Mouse (Mus musculus): ENCODE data around the gene 4930579F01Rik. TPM values are rescaled to one million over a fixed set of nuclear protein-coding genes. Genes with fewer than 3 reads are reported as not detected.

Gene 4930579F01Rik
- polyA plus RNA-seq, 1 experiment: not detected

- H3K9me3 ChIP-seq (replicated peaks; ENCODE audit: control insufficient read depth, insufficient read depth, low read length, poor library complexity, severe bottlenecking): no peaks in the 10 kb centered on the region
- H3K4me3 ChIP-seq (ENCODE audit: low read depth, low read length): no peak overlapping the region
- H3K36me3 ChIP-seq (ENCODE audit: control insufficient read depth, insufficient read depth, low read length, poor library complexity, severe bottlenecking): no peaks in the 10 kb centered on the region
- H3K9ac ChIP-seq (ENCODE audit: low read depth, poor library complexity, severe bottlenecking): no peak overlapping the region
- H3K4me1 ChIP-seq (ENCODE audit: control insufficient read depth, insufficient read depth, low read length): no peaks in the 10 kb centered on the region
- no peak overlapping the region for H3K27ac ChIP-seq (ENCODE audit: insufficient read depth, low read length)
- TF ChIP-seq CTCF (IDR thresholded peaks at IDR 0.05; ENCODE audit: low read depth, low read length) (no peak), POLR2A (IDR thresholded peaks at IDR 0.05; ENCODE audit: insufficient read depth, low read length) (no peak), EP300 (IDR thresholded peaks at IDR 0.05; ENCODE audit: insufficient read depth, low read depth, low read length) (no peak)
- H3K27me3 ChIP-seq (ENCODE audit: control insufficient read depth, insufficient read depth, low read length, poor library complexity, severe bottlenecking): no peaks in the 10 kb centered on the region
These were observed 45.8 kb upstream of the 4930579F01Rik start for GRCm38 (mm10) chr3:138239461-138239860.

- TF ChIP-seq EP300 (IDR thresholded peaks at IDR 0.05; ENCODE audit: insufficient read depth, low read depth, low read length): no peak
- TF ChIP-seq CTCF (IDR thresholded peaks at IDR 0.05; ENCODE audit: low read depth, low read length): no peak
- TF ChIP-seq POLR2A (IDR thresholded peaks at IDR 0.05; ENCODE audit: insufficient read depth, low read length): no peak
- Histone ChIP-seq H3K27ac (ENCODE audit: insufficient read depth, low read length) (no peak overlapping the region), H3K4me1 (ENCODE audit: control insufficient read depth, insufficient read depth, low read length) (no peaks in the 10 kb centered on the region), H3K36me3 (ENCODE audit: control insufficient read depth, insufficient read depth, low read length, poor library complexity, severe bottlenecking) (no peaks in the 10 kb centered on the region), H3K9me3 (replicated peaks; ENCODE audit: control insufficient read depth, insufficient read depth, low read length, poor library complexity, severe bottlenecking) (no peaks in the 10 kb centered on the region), H3K27me3 (ENCODE audit: control insufficient read depth, insufficient read depth, low read length, poor library complexity, severe bottlenecking) (no peaks in the 10 kb centered on the region), H3K9ac (ENCODE audit: low read depth, poor library complexity, severe bottlenecking) (no peak overlapping the region), H3K4me3 (ENCODE audit: low read depth, low read length) (no peak overlapping the region)
These were observed 44.4 kb upstream of the 4930579F01Rik start for GRCm38 (mm10) chr3:138238046-138238445.

- no peak for TF ChIP-seq POLR2A (IDR thresholded peaks at IDR 0.05; ENCODE audit: insufficient read depth, low read length)
- TF ChIP-seq EP300 (IDR thresholded peaks at IDR 0.05; ENCODE audit: insufficient read depth, low read depth, low read length): no peak
- Histone ChIP-seq H3K9ac (ENCODE audit: low read depth, poor library complexity, severe bottlenecking) (no peak overlapping the region), H3K4me3 (ENCODE audit: low read depth, low read length) (no peak overlapping the region), H3K9me3 (replicated peaks; ENCODE audit: control insufficient read depth, insufficient read depth, low read length, poor library complexity, severe bottlenecking) (no peaks in the 10 kb centered on the region), H3K4me1 (ENCODE audit: control insufficient read depth, insufficient read depth, low read length) (no peaks in the 10 kb centered on the region), H3K27me3 (ENCODE audit: control insufficient read depth, insufficient read depth, low read length, poor library complexity, severe bottlenecking) (no peaks in the 10 kb centered on the region), H3K36me3 (ENCODE audit: control insufficient read depth, insufficient read depth, low read length, poor library complexity, severe bottlenecking) (no peaks in the 10 kb centered on the region), H3K27ac (ENCODE audit: insufficient read depth, low read length) (no peak overlapping the region)
These were observed 43.0 kb upstream of the 4930579F01Rik start for GRCm38 (mm10) chr3:138236546-138237163.

GRCm38 (mm10) chr3:138231531-138231930, 37.9 kb upstream of the 4930579F01Rik start:
- no peak overlapping the region for H3K27ac ChIP-seq (ENCODE audit: insufficient read depth, low read length)
- no peaks in the 10 kb centered on the region for H3K4me1 ChIP-seq (ENCODE audit: control insufficient read depth, insufficient read depth, low read length)
- no peaks in the 10 kb centered on the region for H3K27me3 ChIP-seq (ENCODE audit: control insufficient read depth, insufficient read depth, low read length, poor library complexity, severe bottlenecking)
- no peak overlapping the region for H3K9ac ChIP-seq (ENCODE audit: low read depth, poor library complexity, severe bottlenecking)
- no peaks in the 10 kb centered on the region for H3K36me3 ChIP-seq (ENCODE audit: control insufficient read depth, insufficient read depth, low read length, poor library complexity, severe bottlenecking)
- no peak overlapping the region for H3K4me3 ChIP-seq (ENCODE audit: low read depth, low read length)
- no peaks in the 10 kb centered on the region for H3K9me3 ChIP-seq (replicated peaks; ENCODE audit: control insufficient read depth, insufficient read depth, low read length, poor library complexity, severe bottlenecking)
- TF ChIP-seq EP300 (IDR thresholded peaks at IDR 0.05; ENCODE audit: insufficient read depth, low read depth, low read length) (no peak), POLR2A (IDR thresholded peaks at IDR 0.05; ENCODE audit: insufficient read depth, low read length) (no peak), CTCF (IDR thresholded peaks at IDR 0.05; ENCODE audit: low read depth, low read length) (no peak)

GRCm38 (mm10) chr3:138230266-138230665, 36.6 kb upstream of the 4930579F01Rik start:
- TF ChIP-seq CTCF (IDR thresholded peaks at IDR 0.05; ENCODE audit: low read depth, low read length) (no peak), POLR2A (IDR thresholded peaks at IDR 0.05; ENCODE audit: insufficient read depth, low read length) (no peak), EP300 (IDR thresholded peaks at IDR 0.05; ENCODE audit: insufficient read depth, low read depth, low read length) (no peak)
- Histone ChIP-seq H3K27me3 (ENCODE audit: control insufficient read depth, insufficient read depth, low read length, poor library complexity, severe bottlenecking) (no peaks in the 10 kb centered on the region), H3K4me3 (ENCODE audit: low read depth, low read length) (no peak overlapping the region), H3K9me3 (replicated peaks; ENCODE audit: control insufficient read depth, insufficient read depth, low read length, poor library complexity, severe bottlenecking) (no peaks in the 10 kb centered on the region), H3K4me1 (ENCODE audit: control insufficient read depth, insufficient read depth, low read length) (peaks cover 3% of the 10 kb centered on the region), H3K9ac (ENCODE audit: low read depth, poor library complexity, severe bottlenecking) (no peak overlapping the region), H3K36me3 (ENCODE audit: control insufficient read depth, insufficient read depth, low read length, poor library complexity, severe bottlenecking) (no peaks in the 10 kb centered on the region), H3K27ac (ENCODE audit: insufficient read depth, low read length) (no peak overlapping the region)

GRCm38 (mm10) chr3:138229448-138229847, 35.8 kb upstream of the 4930579F01Rik start:
- Histone ChIP-seq H3K4me1 (ENCODE audit: control insufficient read depth, insufficient read depth, low read length) (peaks cover 3% of the 10 kb centered on the region), H3K36me3 (ENCODE audit: control insufficient read depth, insufficient read depth, low read length, poor library complexity, severe bottlenecking) (no peaks in the 10 kb centered on the region), H3K27ac (ENCODE audit: insufficient read depth, low read length) (no peak overlapping the region), H3K4me3 (ENCODE audit: low read depth, low read length) (no peak overlapping the region), H3K27me3 (ENCODE audit: control insufficient read depth, insufficient read depth, low read length, poor library complexity, severe bottlenecking) (no peaks in the 10 kb centered on the region), H3K9me3 (replicated peaks; ENCODE audit: control insufficient read depth, insufficient read depth, low read length, poor library complexity, severe bottlenecking) (no peaks in the 10 kb centered on the region), H3K9ac (ENCODE audit: low read depth, poor library complexity, severe bottlenecking) (no peak overlapping the region)
- TF ChIP-seq EP300 (IDR thresholded peaks at IDR 0.05; ENCODE audit: insufficient read depth, low read depth, low read length): no peak
- no peak for TF ChIP-seq CTCF (IDR thresholded peaks at IDR 0.05; ENCODE audit: low read depth, low read length)
- TF ChIP-seq POLR2A (IDR thresholded peaks at IDR 0.05; ENCODE audit: insufficient read depth, low read length): no peak

Data from ES-Bruce4 (cell line).